Mouse (Mus musculus): ENCODE measurements around the gene Cux2. TPM values are rescaled to one million over a fixed set of nuclear protein-coding genes. Genes with fewer than 3 reads are reported as not detected.

Gene Cux2
- total and polyA plus RNA-seq, 2 experiments from 2014 or later: 16.7 to 44.0 TPM

GRCm38 (mm10) chr5:121809667-121810224 lies 240.2 kb downstream of the Cux2 start:
- Histone ChIP-seq H3K27ac (ENCODE audit: low read depth, low read length) (no peak overlapping the region), H3K4me2 (ENCODE audit: low read depth) (no peak overlapping the region), H3K4me1 (ENCODE audit: insufficient read depth) (0 out of 2 replicates have a peak, but pooled peaks cover 4% of the 10 kb centered on the region), H3K9me3 (ENCODE audit: low read length) (no peaks in the 10 kb centered on the region), H3K9ac (no peak overlapping the region), H3K36me3 (ENCODE audit: insufficient read depth) (peaks cover 42% of the 10 kb centered on the region), H3K4me3 (ENCODE audit: low read depth, low read length) (no peak overlapping the region), H3K27me3 (ENCODE audit: insufficient read depth, low read length) (no peaks in the 10 kb centered on the region)
- ATAC-seq: no peak
- no peak for DNase-seq
- 74% methylated on average over 5 of the region's 5 CpGs for WGBS
- TF ChIP-seq CTCF (IDR thresholded peaks at IDR 0.05; ENCODE audit: low read depth): no peak

- Histone ChIP-seq H3K9ac (no peak overlapping the region), H3K27me3 (ENCODE audit: insufficient read depth, low read length) (no peaks in the 10 kb centered on the region), H3K4me1 (ENCODE audit: insufficient read depth) (0 out of 2 replicates have a peak, but pooled peaks cover 4% of the 10 kb centered on the region), H3K9me3 (ENCODE audit: low read length) (no peaks in the 10 kb centered on the region), H3K36me3 (ENCODE audit: insufficient read depth) (peaks cover 39% of the 10 kb centered on the region), H3K4me2 (ENCODE audit: low read depth) (no peak overlapping the region), H3K27ac (ENCODE audit: low read depth, low read length) (no peak overlapping the region), H3K4me3 (ENCODE audit: low read depth, low read length) (no peak overlapping the region)
- ATAC-seq (no peak), DNase-seq (no peak)
- WGBS: 89% methylated on average over 2 of the region's 2 CpGs
- TF ChIP-seq CTCF (IDR thresholded peaks at IDR 0.05; ENCODE audit: low read depth): no peak
Measured at GRCm38 (mm10) chr5:121808202-121808601, 241.7 kb downstream of the Cux2 start.

- no peak for ATAC-seq
- no peak for TF ChIP-seq CTCF (IDR thresholded peaks at IDR 0.05; ENCODE audit: low read depth)
- Histone ChIP-seq H3K9me3 (ENCODE audit: low read length) (no peaks in the 10 kb centered on the region), H3K4me3 (ENCODE audit: low read depth, low read length) (no peak overlapping the region), H3K36me3 (ENCODE audit: insufficient read depth) (peaks cover 37% of the 10 kb centered on the region), H3K9ac (no peak overlapping the region), H3K27me3 (ENCODE audit: insufficient read depth, low read length) (no peaks in the 10 kb centered on the region), H3K4me2 (ENCODE audit: low read depth) (no peak overlapping the region), H3K4me1 (ENCODE audit: insufficient read depth) (0 out of 2 replicates have a peak, but pooled peaks cover 4% of the 10 kb centered on the region), H3K27ac (ENCODE audit: low read depth, low read length) (no peak overlapping the region)
- no peak for DNase-seq
- 85% methylated on average over 3 of the region's 3 CpGs for WGBS
Measured at GRCm38 (mm10) chr5:121807186-121807585, 242.7 kb downstream of the Cux2 start.

Small RNA genes within 50 kb of the gene (microRNA-seq; reads per million reads assigned to microRNA genes)
- 0.39 to 0.49 reads per million in 2 experiments for gene Mir7031

Other genes with a start within 250 kb of the Cux2 start
- gene Sh2b3, start 212.5 kb downstream of the Cux2 start, total RNA-seq (2014; rRNA removed): 11.7 and 14.1 TPM in 2 replicates
- 4.6 and 6.2 TPM in 2 replicates for gene Sh2b3, start 212.5 kb downstream of the Cux2 start, polyA plus RNA-seq (2015; fragmentation: Nextera tagmentation; extraction: Ambion mirVana)
- 49.7 and 51.5 TPM in 2 replicates for gene Pheta1, start 201.1 kb downstream of the Cux2 start, total RNA-seq (2014; rRNA removed)
- 36.3 and 38.7 TPM in 2 replicates for gene Pheta1, start 201.1 kb downstream of the Cux2 start, polyA plus RNA-seq (2015; fragmentation: Nextera tagmentation; extraction: Ambion mirVana)
- gene Myl2, start 50.8 kb upstream of the Cux2 start, total RNA-seq (2014; rRNA removed): 0.38 and 2.9 TPM in 2 replicates
- 1.7 TPM in 2 replicates for gene Myl2, start 50.8 kb upstream of the Cux2 start, polyA plus RNA-seq (2015; fragmentation: Nextera tagmentation; extraction: Ambion mirVana)
- gene Ccdc63, start 90.7 kb upstream of the Cux2 start, total RNA-seq (2014; rRNA removed): 0.43 TPM in 1 of 2 replicates, not detected in the other
- 0.08 and 0.16 TPM in 2 replicates for gene Ccdc63, start 90.7 kb upstream of the Cux2 start, polyA plus RNA-seq (2015; fragmentation: Nextera tagmentation; extraction: Ambion mirVana)
- gene Ppp1cc, start 108.2 kb upstream of the Cux2 start, total RNA-seq (2014; rRNA removed): 278 and 322 TPM in 2 replicates
- gene Ppp1cc, start 108.2 kb upstream of the Cux2 start, polyA plus RNA-seq (2015; fragmentation: Nextera tagmentation; extraction: Ambion mirVana): 193 and 220 TPM in 2 replicates
- 1.7 and 3.0 TPM in 2 replicates for gene Hvcn1, start 156.7 kb upstream of the Cux2 start, total RNA-seq (2014; rRNA removed)
- gene Hvcn1, start 156.7 kb upstream of the Cux2 start, polyA plus RNA-seq (2015; fragmentation: Nextera tagmentation; extraction: Ambion mirVana): 1.2 and 1.6 TPM in 2 replicates
- gene Tctn1, start 214.4 kb upstream of the Cux2 start, total RNA-seq (2014; rRNA removed): 20.3 and 31.2 TPM in 2 replicates
- 2.9 and 4.3 TPM in 2 replicates for gene Tctn1, start 214.4 kb upstream of the Cux2 start, polyA plus RNA-seq (2015; fragmentation: Nextera tagmentation; extraction: Ambion mirVana)
- gene Pptc7, start 234.3 kb upstream of the Cux2 start, total RNA-seq (2014; rRNA removed): 14.8 and 18.3 TPM in 2 replicates
- 4.2 and 6.7 TPM in 2 replicates for gene Pptc7, start 234.3 kb upstream of the Cux2 start, polyA plus RNA-seq (2015; fragmentation: Nextera tagmentation; extraction: Ambion mirVana)

All from forebrain, postnatal 0 days (tissue).